In the genomic region with DNA sequence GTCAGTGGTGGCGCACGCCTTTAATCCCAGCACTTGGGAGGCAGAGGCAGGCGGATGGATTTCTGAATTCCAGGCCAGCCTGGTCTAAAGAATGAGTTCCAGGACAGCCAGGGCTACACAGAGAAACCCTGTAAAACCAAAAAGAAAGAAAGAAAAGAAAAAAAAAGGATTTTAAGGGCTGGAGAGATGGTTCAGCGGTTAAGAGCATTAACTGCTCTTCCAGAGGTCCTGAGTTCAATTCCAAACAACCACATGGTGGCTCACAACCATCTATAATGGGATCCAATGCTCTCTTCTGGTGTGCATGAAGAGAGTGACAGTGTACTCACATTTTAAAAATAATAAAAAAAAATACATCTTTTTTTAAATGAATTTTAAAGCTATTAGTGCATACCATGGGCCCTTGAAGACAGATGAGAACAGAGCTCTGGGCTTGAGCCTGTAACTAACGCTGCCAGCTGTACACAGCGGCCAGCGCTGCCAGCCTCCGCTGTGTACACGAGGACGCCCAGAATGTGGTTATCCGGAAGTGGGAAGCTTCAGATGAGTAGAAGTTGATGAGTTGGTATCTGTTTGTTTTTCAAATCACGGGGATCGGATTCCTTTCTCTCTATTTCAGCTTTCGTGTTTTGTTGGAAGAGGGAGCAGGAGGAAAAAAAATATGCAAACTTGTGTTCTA, we compare ENCODE assay signal across 8 mouse cellular contexts. TPM values are rescaled to one million over a fixed set of nuclear protein-coding genes. Genes with fewer than 3 reads are reported as not detected.
A peak's percentile ranks its signal among the peaks of the same experiment; 100 is the strongest.
DNase-seq lines count a peak whose midpoint lies in the region; ATAC-seq and TF ChIP-seq lines count a peak whose summit lies in the region.

No protein-coding gene starts in this region.

- ATAC-seq in hindbrain, postnatal 0 days = no peak
- ATAC-seq in megakaryocyte-erythroid progenitor cell, adult 5-6 weeks (replicated peaks; ENCODE audit: low FRiP score, low TSS enrichment, poor library complexity, severe bottlenecking) = no peak
- no peak for ATAC-seq in activated CD4-positive, CD25-positive, alpha-beta regulatory T cell, adult 4 months

- H3K9ac ChIP-seq in hindbrain, postnatal 0 days (replicated peaks; ENCODE audit: low read length) = no peak overlapping the region; the same call in 1 of the 2 replicates

- H3K36me3 ChIP-seq in hindbrain, postnatal 0 days (ENCODE audit: insufficient read depth, low read length) = peaks cover 20% of the 10 kb centered on the region; the same call in 1 of the 2 replicates

- peaks cover 5% of the 10 kb centered on the region for H3K4me1 ChIP-seq in brown adipose tissue, adult 24 weeks (ENCODE audit: control insufficient read depth, insufficient read depth, insufficient read length, low read length)
- peaks cover 8% of the 10 kb centered on the region for H3K4me1 ChIP-seq in hindbrain, postnatal 0 days (ENCODE audit: insufficient read depth, low read length)

- H3K27me3 ChIP-seq in hindbrain, postnatal 0 days (ENCODE audit: insufficient read depth, low read length) = no peaks in the 10 kb centered on the region

- WGBS in hindbrain, postnatal 0 days = 64% methylated on average over 14 of the region's 14 CpGs

- peak overlapping the region; percentile 91 for H3K4me2 ChIP-seq in hindbrain, postnatal 0 days (ENCODE audit: low read depth, low read length)

- TF ChIP-seq CTCF in layer of hippocampus, adult 2 months (conservative IDR thresholded peaks at IDR 0.05) = 0 out of 2 replicates have a peak, but pooled peaks have one; percentile 19
- peak; percentile 20; the same call in 1 of the 2 replicates for TF ChIP-seq CTCF in hindbrain, postnatal 0 days (IDR thresholded peaks at IDR 0.05; ENCODE audit: low read depth)

- no peaks in the 10 kb centered on the region for H3K9me3 ChIP-seq in hindbrain, postnatal 0 days (ENCODE audit: low read length)

- no peak for DNase-seq in layer of hippocampus, adult 2 months (ENCODE audit: low spot score in 2 of 2)
- DNase-seq in layer of hippocampus, adult 11-12 months (ENCODE audit: low spot score) = no peak
- no peak for DNase-seq in hindbrain, postnatal 0 days (ENCODE audit: low spot score)
- peak; percentile 32 for DNase-seq in naive thymus-derived CD4-positive, alpha-beta T cell, adult 2 months (ENCODE audit: low read depth)
- DNase-seq in layer of hippocampus, postnatal 25 days (ENCODE audit: extremely low spot score in 1 of 2, low spot score in 1 of 2) = no peak

- H3K27ac ChIP-seq in layer of hippocampus, adult 2 months = peak overlapping the region; percentile 100
- peak overlapping the region; percentile 51 for H3K27ac ChIP-seq in brown adipose tissue, adult 24 weeks (replicated peaks; ENCODE audit: low read depth, low read length)
- H3K27ac ChIP-seq in hindbrain, postnatal 0 days = peak overlapping the region; percentile 97

- peak overlapping the region; percentile 83 for H3K4me3 ChIP-seq in layer of hippocampus, adult 2 months
- H3K4me3 ChIP-seq in brown adipose tissue, adult 24 weeks (ENCODE audit: insufficient read depth, low read depth, low read length) = peak overlapping the region; percentile 85
- peak overlapping the region; percentile 74 for H3K4me3 ChIP-seq in hindbrain, postnatal 0 days (ENCODE audit: low read length)

RNA-seq across cellular contexts. Expression of gene Flcn, which starts 0.8 kb away (rescaled TPM):
- total RNA-seq in layer of hippocampus, adult 2 months (2021) = 10 to 100 TPM; 44.8 to 46.9 TPM
- 17.9 and 27.3 TPM in 2 replicates for polyA plus RNA-seq in brown adipose tissue, adult 24 weeks (2012; ENCODE audit: insufficient read depth, insufficient read length, missing spikeins)
- total RNA-seq in hindbrain, postnatal 0 days (2014; rRNA removed) = 42.8 and 43.5 TPM in 2 replicates
- 28.4 and 28.8 TPM in 2 replicates for polyA plus RNA-seq in hindbrain, postnatal 0 days (2015; fragmentation: Nextera tagmentation; extraction: Ambion mirVana)
- total RNA-seq in layer of hippocampus, postnatal 25 days (2021) = 10 to 100 TPM; 44.8 to 47.1 TPM
- total RNA-seq in megakaryocyte-erythroid progenitor cell, adult 5-6 weeks (2014; fragmentation: Nextera tagmentation) = 25.4 and 31.1 TPM in 2 replicates
- 17.0 and 21.1 TPM in 2 replicates for total RNA-seq in megakaryocyte-erythroid progenitor cell, adult 5-6 weeks (2017)
- polyA plus RNA-seq in activated CD4-positive, CD25-positive, alpha-beta regulatory T cell, adult 4 months (2017; shearing (Covaris generic)) = 10 to 100 TPM; 18.2 to 28.7 TPM

RNA-seq across cellular contexts. Expression of gene Pld6, which starts 23.2 kb away (rescaled TPM):
- 1 to 10 TPM in 1 of 2 experiments, under 1 TPM in 1; 0.69 to 1.2 TPM for total RNA-seq in layer of hippocampus, adult 2 months (2021)
- 1.3 and 3.8 TPM in 2 replicates for polyA plus RNA-seq in brown adipose tissue, adult 24 weeks (2012; ENCODE audit: insufficient read depth, insufficient read length, missing spikeins)
- 10.9 and 16.0 TPM in 2 replicates for total RNA-seq in hindbrain, postnatal 0 days (2014; rRNA removed)
- polyA plus RNA-seq in hindbrain, postnatal 0 days (2015; fragmentation: Nextera tagmentation; extraction: Ambion mirVana) = 21.5 and 24.6 TPM in 2 replicates
- under 1 TPM; 0.49 to 0.96 TPM for total RNA-seq in layer of hippocampus, postnatal 25 days (2021)
- total RNA-seq in megakaryocyte-erythroid progenitor cell, adult 5-6 weeks (2014; fragmentation: Nextera tagmentation) = 2.6 and 2.8 TPM in 2 replicates
- total RNA-seq in megakaryocyte-erythroid progenitor cell, adult 5-6 weeks (2017) = 1.4 and 2.1 TPM in 2 replicates
- not detected for polyA plus RNA-seq in activated CD4-positive, CD25-positive, alpha-beta regulatory T cell, adult 4 months (2017; shearing (Covaris generic))

RNA-seq across cellular contexts. Expression of gene Nt5m, which starts 28.6 kb away (rescaled TPM):
- 10 to 100 TPM; 56.1 to 59.6 TPM for total RNA-seq in layer of hippocampus, adult 2 months (2021)
- 32.1 and 33.2 TPM in 2 replicates for polyA plus RNA-seq in brown adipose tissue, adult 24 weeks (2012; ENCODE audit: insufficient read depth, insufficient read length, missing spikeins)
- total RNA-seq in hindbrain, postnatal 0 days (2014; rRNA removed) = 85.4 and 101 TPM in 2 replicates
- 88.4 and 89.1 TPM in 2 replicates for polyA plus RNA-seq in hindbrain, postnatal 0 days (2015; fragmentation: Nextera tagmentation; extraction: Ambion mirVana)
- 10 to 100 TPM; 59.8 to 63.3 TPM for total RNA-seq in layer of hippocampus, postnatal 25 days (2021)
- 19.6 and 21.9 TPM in 2 replicates for total RNA-seq in megakaryocyte-erythroid progenitor cell, adult 5-6 weeks (2014; fragmentation: Nextera tagmentation)
- total RNA-seq in megakaryocyte-erythroid progenitor cell, adult 5-6 weeks (2017) = 16.6 and 26.9 TPM in 2 replicates
- polyA plus RNA-seq in activated CD4-positive, CD25-positive, alpha-beta regulatory T cell, adult 4 months (2017; shearing (Covaris generic)) = 1 to 10 TPM; 8.7 to 8.8 TPM

RNA-seq across cellular contexts. Expression of gene Cops3, which starts 29.0 kb away (rescaled TPM):
- 10 to 100 TPM; 75.1 to 80.5 TPM for total RNA-seq in layer of hippocampus, adult 2 months (2021)
- polyA plus RNA-seq in brown adipose tissue, adult 24 weeks (2012; ENCODE audit: insufficient read depth, insufficient read length, missing spikeins) = 105 and 106 TPM in 2 replicates
- 96.0 and 105 TPM in 2 replicates for total RNA-seq in hindbrain, postnatal 0 days (2014; rRNA removed)
- polyA plus RNA-seq in hindbrain, postnatal 0 days (2015; fragmentation: Nextera tagmentation; extraction: Ambion mirVana) = 153 and 158 TPM in 2 replicates
- total RNA-seq in layer of hippocampus, postnatal 25 days (2021) = 10 to 100 TPM; 73.7 to 74.6 TPM
- 171 and 212 TPM in 2 replicates for total RNA-seq in megakaryocyte-erythroid progenitor cell, adult 5-6 weeks (2014; fragmentation: Nextera tagmentation)
- total RNA-seq in megakaryocyte-erythroid progenitor cell, adult 5-6 weeks (2017) = 224 and 228 TPM in 2 replicates
- polyA plus RNA-seq in activated CD4-positive, CD25-positive, alpha-beta regulatory T cell, adult 4 months (2017; shearing (Covaris generic)) = 100 to 1,000 TPM in 1 of 2 experiments, 10 to 100 TPM in 1; 95.7 to 102 TPM
